22 mouse cellular contexts compared by ENCODE assay signal in genomic region chr1:97942966-97943365, GRCm38 (mm10).
DNase-seq lines count a peak whose midpoint lies in the region; ATAC-seq and TF ChIP-seq lines count a peak whose summit lies in the region.
"Had no signal": no experiment of that assay in that cellular context is flagged by ENCODE, and none has a peak within 500 bp of the region (broad histone marks: within the 10 kb centered on the region; RNA-seq: fewer than 3 reads in every experiment).

No protein-coding gene starts in this region.

- H3K4me1 ChIP-seq in kidney, embryonic 15.5 days: no peaks in the 10 kb centered on the region
- H3K4me1 ChIP-seq in kidney, adult 2 months (ENCODE audit: control insufficient read depth, insufficient read depth, low read length): peaks cover 4% of the 10 kb centered on the region; the same call in 1 of the 2 replicates
- H3K4me1 ChIP-seq in limb, embryonic 12.5 days (replicated peaks): peaks cover 9% of the 10 kb centered on the region
- H3K4me1 ChIP-seq in limb, embryonic 10.5 days: no peaks in the 10 kb centered on the region
- 0 out of 2 replicates have a peak, but pooled peaks cover 4% of the 10 kb centered on the region for H3K4me1 ChIP-seq in stomach, embryonic 15.5 days
- H3K4me1 ChIP-seq in stomach, postnatal 0 days (replicated peaks; ENCODE audit: control insufficient read depth, insufficient read depth): no peaks in the 10 kb centered on the region
- H3K4me1 ChIP-seq: embryonic facial prominence, embryonic 12.5 days had no signal

- no peak for DNase-seq in kidney, adult 2 months
- DNase-seq in limb, embryonic 10.5 days (ENCODE audit: low spot score): no peak
- no peak for DNase-seq in stomach, postnatal 0 days (ENCODE audit: low spot score)
- no peak for DNase-seq in heart, adult 9 months (ENCODE audit: low spot score in 2 of 2)
- DNase-seq: adrenal gland, adult 2 months; adrenal gland, postnatal 10 days; adrenal gland, postnatal 25 days; cerebellum, adult 11 months; cerebellum, adult 18-20 months; cerebellum, adult 8-10 months; cerebellum, adult 9-11 months; cerebellum, postnatal 14 days; cerebellum, postnatal 36 days; embryo, embryonic 11 days had no signal

- no peak overlapping the region for H3K4me3 ChIP-seq in kidney, embryonic 15.5 days (replicated peaks)
- H3K4me3 ChIP-seq in kidney, adult 2 months (ENCODE audit: insufficient read depth, low read depth, low read length): no peak overlapping the region
- no peak overlapping the region for H3K4me3 ChIP-seq in limb, embryonic 12.5 days (replicated peaks)
- no peak overlapping the region for H3K4me3 ChIP-seq in limb, embryonic 10.5 days
- no peak overlapping the region for H3K4me3 ChIP-seq in stomach, embryonic 15.5 days (replicated peaks)
- no peak overlapping the region for H3K4me3 ChIP-seq in stomach, postnatal 0 days (ENCODE audit: low read depth, low read length)
- H3K4me3 ChIP-seq: embryonic facial prominence, embryonic 12.5 days; embryonic facial prominence, embryonic 15.5 days; erythroblast, embryonic 14.5 days; forebrain, embryonic 10.5 days; forebrain, embryonic 12.5 days had no signal

- no peak overlapping the region for H3K27ac ChIP-seq in kidney, embryonic 15.5 days
- H3K27ac ChIP-seq in kidney, adult 2 months (ENCODE audit: insufficient read depth, low read depth, low read length): no peak overlapping the region
- no peak overlapping the region for H3K27ac ChIP-seq in limb, embryonic 12.5 days
- H3K27ac ChIP-seq in limb, embryonic 10.5 days: no peak overlapping the region
- H3K27ac ChIP-seq in stomach, embryonic 15.5 days: no peak overlapping the region
- no peak overlapping the region for H3K27ac ChIP-seq in stomach, postnatal 0 days (replicated peaks)
- H3K27ac ChIP-seq: embryonic facial prominence, embryonic 12.5 days; embryonic facial prominence, embryonic 15.5 days; forebrain, embryonic 10.5 days; forebrain, embryonic 12.5 days had no signal

- TF ChIP-seq CTCF in kidney, adult 2 months (conservative IDR thresholded peaks at IDR 0.05; ENCODE audit: insufficient read depth, insufficient read length, low read depth, low read length): no peak
- TF ChIP-seq CTCF in stomach, postnatal 0 days (IDR thresholded peaks at IDR 0.05; ENCODE audit: low read depth): no peak

- H3K9me3 ChIP-seq in kidney, embryonic 15.5 days (replicated peaks): no peaks in the 10 kb centered on the region
- H3K9me3 ChIP-seq in limb, embryonic 12.5 days: no peaks in the 10 kb centered on the region
- no peaks in the 10 kb centered on the region for H3K9me3 ChIP-seq in limb, embryonic 10.5 days (replicated peaks)
- H3K9me3 ChIP-seq in stomach, embryonic 15.5 days: no peaks in the 10 kb centered on the region
- no peaks in the 10 kb centered on the region for H3K9me3 ChIP-seq in stomach, postnatal 0 days (ENCODE audit: control insufficient read depth, low read length)
- H3K9me3 ChIP-seq: embryonic facial prominence, embryonic 12.5 days; embryonic facial prominence, embryonic 15.5 days; forebrain, embryonic 10.5 days; forebrain, embryonic 12.5 days had no signal

- no peaks in the 10 kb centered on the region for H3K36me3 ChIP-seq in kidney, embryonic 15.5 days
- H3K36me3 ChIP-seq in kidney, adult 2 months (ENCODE audit: control insufficient read depth, insufficient read depth, low read length): no peaks in the 10 kb centered on the region
- no peaks in the 10 kb centered on the region for H3K36me3 ChIP-seq in limb, embryonic 12.5 days
- H3K36me3 ChIP-seq in limb, embryonic 10.5 days: no peaks in the 10 kb centered on the region
- H3K36me3 ChIP-seq in stomach, embryonic 15.5 days: no peaks in the 10 kb centered on the region
- no peaks in the 10 kb centered on the region for H3K36me3 ChIP-seq in stomach, postnatal 0 days (ENCODE audit: control insufficient read depth, insufficient read depth, low read length)
- H3K36me3 ChIP-seq: embryonic facial prominence, embryonic 12.5 days; embryonic facial prominence, embryonic 15.5 days; forebrain, embryonic 10.5 days; forebrain, embryonic 12.5 days had no signal

- 34% methylated on average over 2 of the region's 2 CpGs for WGBS in kidney, embryonic 15.5 days
- 42% methylated on average over 2 of the region's 2 CpGs for WGBS in kidney, adult 2 months
- 53% methylated on average over 2 of the region's 2 CpGs for WGBS in limb, embryonic 12.5 days
- WGBS in limb, embryonic 10.5 days: 75% methylated on average over 2 of the region's 2 CpGs
- 41% methylated on average over 2 of the region's 2 CpGs for WGBS in stomach, embryonic 15.5 days
- 34% methylated on average over 2 of the region's 2 CpGs for WGBS in stomach, postnatal 0 days

- no peaks in the 10 kb centered on the region for H3K27me3 ChIP-seq in kidney, embryonic 15.5 days
- H3K27me3 ChIP-seq in kidney, adult 2 months (replicated peaks; ENCODE audit: control insufficient read depth, insufficient read depth, low read length): no peaks in the 10 kb centered on the region
- no peaks in the 10 kb centered on the region for H3K27me3 ChIP-seq in limb, embryonic 12.5 days
- H3K27me3 ChIP-seq in limb, embryonic 10.5 days (ENCODE audit: low read depth, poor library complexity, severe bottlenecking): no peaks in the 10 kb centered on the region
- H3K27me3 ChIP-seq in stomach, embryonic 15.5 days (replicated peaks): no peaks in the 10 kb centered on the region
- H3K27me3 ChIP-seq in stomach, postnatal 0 days (ENCODE audit: control insufficient read depth, insufficient read depth, low read length): no peaks in the 10 kb centered on the region
- H3K27me3 ChIP-seq: embryonic facial prominence, embryonic 12.5 days; embryonic facial prominence, embryonic 15.5 days; forebrain, embryonic 12.5 days had no signal

- H3K4me2 ChIP-seq in kidney, embryonic 15.5 days: no peak overlapping the region
- H3K4me2 ChIP-seq in limb, embryonic 12.5 days: no peak overlapping the region
- no peak overlapping the region for H3K4me2 ChIP-seq in stomach, embryonic 15.5 days
- H3K4me2 ChIP-seq in stomach, postnatal 0 days (replicated peaks; ENCODE audit: low read depth): no peak overlapping the region
- H3K4me2 ChIP-seq: embryonic facial prominence, embryonic 12.5 days; embryonic facial prominence, embryonic 15.5 days; forebrain, embryonic 12.5 days had no signal

- peak; percentile 52; the same call in 1 of the 2 replicates for ATAC-seq in kidney, embryonic 15.5 days (replicated peaks; ENCODE audit: low FRiP score)
- peak; percentile 18; the same call in 1 of the 2 replicates for ATAC-seq in limb, embryonic 12.5 days (ENCODE audit: insufficient number of reproducible peaks, insufficient read depth, low FRiP score, low TSS enrichment, low read depth)
- peak; percentile 72; the same call in 1 of the 2 replicates for ATAC-seq in stomach, embryonic 15.5 days (ENCODE audit: insufficient read depth, low FRiP score, low read depth)
- ATAC-seq in stomach, postnatal 0 days (ENCODE audit: low FRiP score, low TSS enrichment): no peak

- no peak for TF ChIP-seq EP300 in stomach, postnatal 0 days (optimal IDR thresholded peaks at IDR 0.05)

- TF ChIP-seq POLR2A in kidney, adult 2 months (IDR thresholded peaks at IDR 0.05; ENCODE audit: low read depth, low read length): no peak

- no peak overlapping the region for H3K9ac ChIP-seq in kidney, embryonic 15.5 days
- no peak overlapping the region for H3K9ac ChIP-seq in limb, embryonic 12.5 days (replicated peaks)
- no peak overlapping the region for H3K9ac ChIP-seq in stomach, embryonic 15.5 days
- H3K9ac ChIP-seq in stomach, postnatal 0 days (ENCODE audit: low read length): no peak overlapping the region
- H3K9ac ChIP-seq: embryonic facial prominence, embryonic 12.5 days; embryonic facial prominence, embryonic 15.5 days; forebrain, embryonic 12.5 days had no signal
